Mouse (Mus musculus) liver, embryonic 14.5 days (tissue): ENCODE measurements around the gene Rnf141.

Experiments
- CTCF ChIP-seq: IDR thresholded peaks from 2 replicates; pipeline ENCODE4 v1.5.1; 2016; ENCODE audit warnings: antibody characterized with exemption, low read depth, control low read depth
- EP300 ChIP-seq: IDR thresholded peaks from 2 replicates; pipeline ENCODE4 v1.6.1; 2016; ENCODE audit warnings: antibody characterized with exemption, low read depth

- TF ChIP-seq CTCF (no peak), EP300 (no peak)
These were observed 10.2 kb downstream of the Rnf141 start for GRCm38 (mm10) chr7:110834018-110834417.
